Mouse (Mus musculus) left cerebral cortex, adult 2 months (tissue): ENCODE measurements around the gene Dph1. TPM values are rescaled to one million over a fixed set of nuclear protein-coding genes. Genes with fewer than 3 reads are reported as not detected.

Source experiments
- DNase-seq, 2 experiments: peaks; one replicate each; pipeline ENCODE4 v3.0.0; 2021 to 2022; ENCODE audit warnings: low spot score in 2 of 2, mixed read lengths in 1 of 2; ENCODE audit errors: extremely low spot score in 1 of 2
- H3K27ac ChIP-seq: fragments of 200-600 bp; 2 replicates; pipeline ENCODE4 v1.8.1; 2022
- H3K4me3 ChIP-seq: fragments of 200-600 bp; 2 replicates; pipeline ENCODE4 v1.8.1; 2022
- CTCF ChIP-seq: fragments of 200-600 bp; IDR thresholded peaks from 2 replicates; pipeline ENCODE4 v1.8.1; 2022; ENCODE audit warnings: antibody characterized with exemption, mild to moderate bottlenecking, moderate library complexity
- intact Hi-C: fragments of 180-260 bp; cut with DNase I; formaldehyde crosslinking; loops from one replicate; pipeline ENCODE4 v1.15.1; 2025
- total RNA-seq, 2 experiments: library from RNA; stranded (reverse); gene quantifications; 2 replicates each; pipeline ENCODE4 v1.2.3; 2021

Gene Dph1
- total RNA-seq, 2 experiments from 2014 or later = 27.9 to 28.9 TPM

DNA sequence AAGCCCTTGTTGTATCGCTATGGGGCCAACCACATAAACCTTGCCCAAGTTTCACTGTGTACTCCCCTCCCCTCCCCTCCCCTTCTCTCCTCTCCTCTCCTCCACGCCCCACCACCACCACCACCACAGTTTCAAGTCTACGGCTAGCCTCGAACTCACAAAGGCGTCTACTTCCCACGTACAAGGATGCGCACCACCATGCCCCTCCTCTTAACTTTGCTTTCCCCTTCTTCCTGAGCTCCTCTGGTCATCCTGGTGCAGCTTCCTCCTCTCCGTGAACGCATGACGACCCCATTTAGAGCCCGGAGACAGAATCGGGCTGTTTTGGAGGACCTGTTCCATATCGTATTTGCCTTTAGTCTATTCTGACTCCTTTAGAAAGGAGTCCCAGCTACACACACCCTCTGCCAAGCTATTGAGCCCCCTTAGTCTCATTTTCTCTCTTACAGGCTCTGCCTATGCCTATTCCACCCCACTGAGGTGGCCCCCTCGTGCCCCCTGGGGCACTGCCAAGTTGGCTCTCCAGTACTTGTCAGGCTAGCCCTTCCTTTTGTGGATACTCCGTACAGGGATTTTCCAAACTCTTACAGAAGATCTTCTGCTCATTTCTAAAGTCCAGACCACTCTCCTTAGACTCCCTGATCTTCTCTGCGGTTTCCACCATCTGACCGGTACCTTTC is 19.7 kb downstream of the Dph1 start:
- intact Hi-C loops = loop anchor here (5.0 kb wide), 1 partner anchor 339 kb away; the partner anchor contains the start of gene Mnt
- peak in 1 of 2 experiments; percentile 15 for DNase-seq
- H3K27ac ChIP-seq = peak overlapping the region; percentile 55
- no peak overlapping the region for H3K4me3 ChIP-seq
- no peak for TF ChIP-seq CTCF

DNA sequence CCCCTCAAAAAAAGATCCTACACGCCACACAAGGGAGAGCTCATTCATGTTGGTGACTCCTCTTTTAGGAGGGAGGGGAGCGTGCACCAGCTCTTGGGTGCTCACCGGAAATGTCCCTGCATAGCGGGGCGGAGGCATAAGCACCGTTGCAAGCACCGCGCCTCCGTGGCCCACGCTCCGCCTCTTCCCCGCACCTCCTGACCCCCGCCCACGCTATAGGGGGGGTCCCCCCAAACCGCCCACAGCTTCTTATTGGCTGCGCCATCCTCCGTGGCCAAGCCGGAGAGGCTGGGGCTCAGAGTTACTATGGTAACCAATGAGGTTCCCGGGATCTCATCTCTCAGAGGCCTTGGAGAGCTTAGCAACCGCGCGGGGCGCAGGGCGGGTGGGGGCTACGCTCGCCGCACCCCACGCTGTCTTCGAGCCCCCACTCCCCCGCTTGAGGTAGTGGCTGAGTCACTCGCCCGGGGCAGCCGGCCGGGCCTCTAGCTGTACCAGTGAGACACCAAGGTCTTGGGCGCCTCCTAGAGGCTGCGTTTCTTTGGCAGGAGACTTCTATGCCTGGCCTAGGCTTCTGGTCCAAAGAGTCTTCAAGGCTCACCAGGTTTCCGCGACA is 20.8 kb downstream of the Dph1 start:
- H3K4me3 ChIP-seq = peak overlapping the region; percentile 63
- DNase-seq = peak; percentile 90 to 94
- peak overlapping the region; percentile 77 for H3K27ac ChIP-seq
- intact Hi-C loops = loop anchor here (1.0 to 5.0 kb wide), 2 partner anchors 296 to 338 kb away; partner anchors contain the start of gene Mnt
- peak; percentile 83 for TF ChIP-seq CTCF

DNA sequence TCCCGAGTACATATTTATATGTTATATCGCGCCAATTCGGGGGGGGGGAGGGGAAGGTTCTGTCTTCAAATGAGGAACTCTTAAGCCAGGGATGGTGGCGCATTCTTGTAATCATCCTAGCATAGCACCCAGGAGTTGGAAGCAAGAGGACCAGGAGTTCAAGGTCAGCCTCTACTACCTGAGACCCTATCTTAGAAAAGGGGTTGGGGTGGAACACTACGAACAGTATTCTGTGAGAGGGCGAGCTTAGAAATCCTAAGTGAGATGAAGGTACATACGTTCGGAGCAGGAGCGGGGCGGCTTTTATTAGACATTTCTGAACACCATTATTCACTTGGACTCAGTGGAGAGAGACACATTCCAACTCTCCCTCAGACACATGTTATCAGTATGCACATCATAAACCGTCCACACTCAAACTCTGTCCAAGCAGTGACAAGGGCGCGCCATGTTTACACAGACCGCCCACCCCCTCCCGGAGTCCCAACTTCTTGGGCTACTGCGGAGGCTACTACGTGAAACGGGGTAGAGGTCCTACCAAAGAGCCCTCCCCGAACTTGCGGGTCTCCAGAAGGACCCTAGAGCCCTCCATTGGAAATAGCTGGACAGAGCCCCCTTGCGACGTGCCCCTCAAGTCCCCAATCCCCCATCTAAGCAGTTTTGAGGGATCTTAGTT is 21.5 kb downstream of the Dph1 start, which contains the start of gene Hic1:
TSS of gene Hic1 (minus strand) at position 115 of the 676 bp plus-strand sequence.
- H3K4me3 ChIP-seq = peak within 1 kb of the TSS; percentile 63
- TF ChIP-seq CTCF = no peak
- intact Hi-C loops = loop anchor here (1.0 to 5.0 kb wide), 4 partner anchors 188 to 337 kb away; partner anchors contain the start of gene Mnt
- peak in 1 of 2 experiments; percentile 15 for DNase-seq
- H3K27ac ChIP-seq = peak within 1 kb of the TSS; percentile 77

DNA sequence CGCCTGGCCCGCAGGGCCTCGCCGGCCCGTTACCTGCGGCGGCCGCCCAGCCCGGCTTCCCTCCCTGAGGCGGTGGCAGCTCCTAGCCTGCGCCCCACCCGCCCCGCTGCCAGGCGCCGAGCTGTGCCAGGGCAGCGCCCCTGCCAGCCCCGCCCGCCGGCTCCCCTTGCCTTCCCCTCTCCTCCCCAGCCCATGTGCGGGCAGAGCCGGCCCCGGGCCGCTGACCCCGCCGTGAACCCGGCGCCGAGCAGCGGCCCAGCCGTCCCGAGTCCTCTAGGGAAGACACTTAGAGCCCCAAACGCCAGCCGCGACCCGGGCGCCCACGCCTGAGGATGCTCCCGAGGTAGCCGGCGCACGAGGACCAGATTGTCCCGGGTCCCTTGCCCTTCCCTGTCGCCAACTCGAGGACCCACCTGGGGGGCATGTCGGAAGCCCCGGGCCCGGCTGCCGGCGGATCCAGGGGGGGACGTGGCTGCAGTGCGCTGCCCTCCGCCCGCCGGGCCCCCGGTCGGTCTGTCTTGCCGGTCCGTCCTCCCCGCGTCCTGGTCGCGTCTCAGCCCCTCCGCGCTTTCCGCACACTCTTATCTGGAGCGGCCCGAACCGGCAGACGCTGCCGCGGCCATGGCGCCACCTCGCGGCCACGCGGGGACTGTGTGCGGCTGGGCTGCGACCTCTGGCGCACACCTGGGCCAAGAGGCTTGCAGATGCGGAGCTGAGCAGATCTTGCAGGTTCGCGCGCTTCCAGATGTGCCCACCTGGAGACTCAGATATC is 22.3 kb downstream of the Dph1 start:
- intact Hi-C loops = loop anchor here (1.0 to 2.0 kb wide), 2 partner anchors 187 to 222 kb away; no protein-coding TSS in a partner anchor
- Histone ChIP-seq H3K27ac (peak overlapping the region; percentile 69), H3K4me3 (peak overlapping the region; percentile 63)
- peak; percentile 84 for DNase-seq
- TF ChIP-seq CTCF = peak; percentile 94

DNA sequence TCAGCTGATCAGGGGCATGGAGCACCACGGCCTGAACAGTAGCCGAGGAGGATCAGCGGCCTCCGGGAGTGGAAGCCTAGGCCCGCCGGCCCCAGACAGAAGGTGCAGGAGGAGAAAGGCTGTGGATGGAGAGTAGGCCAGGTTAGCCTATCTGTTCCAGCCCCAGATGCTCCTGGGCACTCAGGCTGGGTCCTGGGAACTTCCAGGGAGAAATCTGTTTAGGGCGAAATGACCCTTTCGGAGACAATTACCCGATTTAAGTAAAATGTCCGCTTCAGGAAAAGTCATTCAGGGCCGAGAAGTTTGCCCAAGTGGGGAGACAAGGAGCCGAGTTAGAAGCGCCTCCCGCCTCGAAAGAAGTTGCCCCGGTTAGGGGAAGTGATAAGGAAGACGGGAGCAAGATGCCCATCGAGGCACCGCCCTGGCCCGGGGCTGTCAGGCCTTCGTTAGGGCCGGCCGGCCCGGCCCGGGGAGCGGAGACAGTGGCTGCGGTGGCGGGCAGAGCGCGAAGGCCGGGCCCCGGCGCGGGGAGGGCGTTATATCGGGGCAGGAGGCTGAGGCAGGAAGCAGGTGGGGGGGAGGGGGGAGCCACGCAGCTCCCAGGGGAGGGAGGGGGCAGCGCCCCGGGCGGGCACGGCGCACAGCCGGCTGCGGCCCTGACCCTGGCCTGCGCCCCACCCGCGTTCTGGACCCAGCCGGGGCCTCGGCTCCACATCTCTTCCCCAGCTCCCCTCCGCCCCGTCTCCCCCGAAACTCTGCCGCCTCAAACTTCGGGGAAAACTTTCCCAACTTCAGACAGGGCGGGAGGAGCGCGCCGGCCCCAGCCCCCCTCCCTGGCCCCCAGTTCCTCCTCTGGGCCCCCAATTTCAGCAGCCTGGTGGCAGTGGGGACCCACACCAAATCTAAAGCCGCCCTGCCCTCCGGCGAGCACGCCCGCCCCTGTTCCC is 23.1 kb downstream of the Dph1 start:
- peak overlapping the region; percentile 63 for H3K4me3 ChIP-seq
- peak overlapping the region; percentile 32; the same call in 1 of the 2 replicates for H3K27ac ChIP-seq
- TF ChIP-seq CTCF = no peak
- intact Hi-C loops = loop anchor here (2.0 kb wide), 1 partner anchor 221 kb away; no protein-coding TSS in a partner anchor
- DNase-seq = peak in 1 of 2 experiments; percentile 8

DNA sequence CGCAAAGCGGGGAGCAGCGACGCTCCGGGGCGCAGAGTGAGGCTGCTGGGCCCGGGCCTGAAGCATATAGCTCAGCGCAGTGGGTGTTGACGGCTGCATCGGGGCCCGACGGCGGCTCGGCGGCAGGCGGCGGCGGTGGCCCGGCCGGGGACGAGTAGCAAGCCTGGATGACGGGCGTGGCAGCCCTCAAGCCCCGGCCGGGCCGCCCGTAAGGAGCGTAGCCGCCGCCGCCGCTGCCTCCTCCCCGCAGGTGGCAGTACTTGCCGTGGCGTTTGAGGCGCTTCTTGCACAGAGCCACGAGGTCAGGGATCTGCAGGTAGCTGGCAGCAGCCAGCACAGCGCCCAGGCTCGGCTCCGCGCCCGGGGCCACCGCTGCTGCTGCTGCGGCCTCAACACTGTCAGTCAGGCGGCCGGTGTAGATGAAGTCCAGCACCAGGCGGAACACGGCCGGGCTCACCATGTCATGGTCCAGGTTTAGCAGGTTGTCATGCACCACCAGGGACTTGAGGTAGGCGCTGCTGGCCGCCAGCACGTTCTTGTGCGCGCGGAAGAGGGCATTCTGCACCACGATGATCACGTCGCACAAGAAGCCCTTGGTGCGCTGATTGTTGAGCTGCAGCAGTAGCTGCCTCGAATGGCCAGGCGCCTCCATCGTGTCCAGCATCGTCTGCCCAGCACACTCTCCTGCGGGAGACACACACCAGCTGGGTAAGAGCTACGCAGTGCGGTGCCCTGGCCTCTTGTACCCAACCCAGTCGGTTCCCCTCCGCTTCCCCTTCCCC is 24.0 kb downstream of the Dph1 start:
- TF ChIP-seq CTCF = no peak; the same call in 1 of the 2 replicates
- peak in 1 of 2 experiments; percentile 32 for DNase-seq
- Histone ChIP-seq H3K27ac (peak overlapping the region; percentile 32; the same call in 1 of the 2 replicates), H3K4me3 (peak overlapping the region; percentile 13; the same call in 1 of the 2 replicates)
- intact Hi-C loops = no loop called here

DNA sequence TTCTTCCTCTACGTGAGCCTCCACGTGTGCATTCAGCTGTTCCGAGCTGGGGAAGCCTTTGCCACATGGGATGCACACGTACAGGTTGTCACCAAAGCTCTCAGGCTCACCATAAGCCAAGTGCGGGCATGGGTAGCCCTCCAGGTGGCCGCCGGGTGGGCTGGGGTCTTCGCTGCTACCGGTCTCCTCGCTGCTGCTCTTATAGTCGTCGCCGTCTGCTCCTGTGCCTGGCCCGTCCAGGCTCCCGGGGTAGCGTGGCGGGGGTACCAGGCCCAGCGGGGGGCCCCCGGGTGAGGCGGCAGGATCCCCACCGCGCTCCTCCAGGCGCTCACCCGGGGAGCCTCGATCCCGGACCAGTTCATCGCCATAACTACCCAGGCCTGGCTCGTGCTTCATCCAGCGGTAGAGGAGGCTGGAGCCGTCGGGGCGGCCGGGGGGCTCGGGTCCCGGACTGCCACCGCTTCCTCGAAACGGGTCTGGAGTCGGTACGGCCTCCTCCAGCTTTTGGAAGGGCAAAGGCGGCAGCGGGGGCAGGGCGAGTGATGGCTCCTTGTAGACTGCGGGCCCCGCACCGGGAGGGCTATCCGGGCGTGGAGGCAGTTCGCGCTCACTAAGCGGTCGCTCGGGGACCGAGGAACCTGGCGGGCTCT is 24.7 kb downstream of the Dph1 start:
- intact Hi-C loops = no loop called here
- no peak for TF ChIP-seq CTCF
- peak in 1 of 2 experiments; percentile 17 for DNase-seq
- Histone ChIP-seq H3K27ac (no peak overlapping the region), H3K4me3 (peak overlapping the region; percentile 32; the same call in 1 of the 2 replicates)

DNA sequence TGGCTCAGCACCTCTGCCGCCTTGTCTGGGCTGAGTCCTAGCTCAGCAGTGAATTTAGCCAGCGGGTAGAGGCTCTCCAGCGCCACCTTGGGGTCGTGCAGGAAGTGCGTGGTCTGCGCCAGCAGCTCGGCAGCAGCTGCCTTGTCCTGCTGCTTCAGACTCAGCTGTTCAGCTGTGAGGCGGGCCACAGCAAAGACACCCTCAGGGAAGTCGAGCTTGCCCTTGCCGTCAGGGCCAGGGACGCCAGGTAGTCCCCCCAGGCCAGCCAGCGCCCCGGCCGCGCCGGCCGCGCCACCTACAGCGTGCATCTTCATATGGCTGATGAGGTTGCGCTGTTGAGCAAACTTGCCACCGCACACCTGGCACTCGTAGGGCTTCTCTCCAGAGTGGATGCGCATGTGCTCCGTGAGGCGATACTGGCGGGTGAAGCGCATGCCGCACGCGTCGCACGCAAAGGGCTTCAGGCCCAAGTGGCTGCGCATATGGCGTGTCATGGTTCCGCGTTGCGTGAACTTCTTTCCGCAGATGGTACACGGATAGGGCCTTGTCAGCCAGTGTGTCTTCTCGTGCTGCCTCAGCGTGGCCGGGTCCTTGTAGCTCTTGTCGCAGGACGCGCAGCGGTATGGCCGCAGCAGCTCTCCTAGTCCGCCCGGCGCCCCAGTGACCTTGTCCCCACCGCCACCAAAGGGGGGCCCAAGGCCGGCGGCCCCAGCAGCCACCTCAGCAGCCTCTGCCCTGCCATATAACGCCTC is 25.4 kb downstream of the Dph1 start:
- peak; percentile 89 for TF ChIP-seq CTCF
- H3K4me3 ChIP-seq = peak overlapping the region; percentile 32
- peak overlapping the region; percentile 18; the same call in 1 of the 2 replicates for H3K27ac ChIP-seq
- intact Hi-C loops = loop anchor here (1.0 kb wide), 1 partner anchor 184 kb away; no protein-coding TSS in a partner anchor
- peak; percentile 79 to 88 for DNase-seq
